1 mouse cellular context compared by ENCODE assay signal in genomic region chr8:71437041-71437440, GRCm38 (mm10).
TF ChIP-seq lines count a peak whose summit lies in the region.

No protein-coding gene starts in this region.

TF ChIP-seq in MEL, 35 proteins besides CTCF, POLR2A, EP300 and RAD21:
- TF ChIP-seq GABPA (IDR thresholded peaks at IDR 0.05; ENCODE audit: low read depth, low read length) (no peak), ELF1 (IDR thresholded peaks at IDR 0.05; ENCODE audit: low read depth, low read length) (no peak), GATA1 (IDR thresholded peaks at IDR 0.05; ENCODE audit: low read depth, low read length) (no peak), RCOR1 (IDR thresholded peaks at IDR 0.05; ENCODE audit: low read depth, low read length) (no peak), ZC3H11A (IDR thresholded peaks at IDR 0.05; ENCODE audit: low read depth, low read length) (no peak), POLR2AphosphoS2 (IDR thresholded peaks at IDR 0.05; ENCODE audit: low read length) (no peak), MXI1 (IDR thresholded peaks at IDR 0.05; ENCODE audit: low read depth, low read length) (no peak), BHLHE40 (IDR thresholded peaks at IDR 0.05; ENCODE audit: borderline replicate concordance, low read depth, low read length) (no peak), JUND (IDR thresholded peaks at IDR 0.05; ENCODE audit: low read depth, low read length) (no peak), NRF1 (IDR thresholded peaks at IDR 0.05; ENCODE audit: insufficient read depth, low read depth, low read length, poor library complexity, severe bottlenecking) (no peak), ETS1 (IDR thresholded peaks at IDR 0.05; ENCODE audit: low read depth, low read length) (no peak), E2F4 (IDR thresholded peaks at IDR 0.05; ENCODE audit: borderline replicate concordance, low read depth, low read length) (no peak), KAT2A (conservative IDR thresholded peaks at IDR 0.05; ENCODE audit: low read depth, low read length) (no peak), MYC (IDR thresholded peaks at IDR 0.05; ENCODE audit: low read depth, low read length) (no peak)
